ENCODE assay signal across 19 mouse cellular contexts in the genomic region with DNA sequence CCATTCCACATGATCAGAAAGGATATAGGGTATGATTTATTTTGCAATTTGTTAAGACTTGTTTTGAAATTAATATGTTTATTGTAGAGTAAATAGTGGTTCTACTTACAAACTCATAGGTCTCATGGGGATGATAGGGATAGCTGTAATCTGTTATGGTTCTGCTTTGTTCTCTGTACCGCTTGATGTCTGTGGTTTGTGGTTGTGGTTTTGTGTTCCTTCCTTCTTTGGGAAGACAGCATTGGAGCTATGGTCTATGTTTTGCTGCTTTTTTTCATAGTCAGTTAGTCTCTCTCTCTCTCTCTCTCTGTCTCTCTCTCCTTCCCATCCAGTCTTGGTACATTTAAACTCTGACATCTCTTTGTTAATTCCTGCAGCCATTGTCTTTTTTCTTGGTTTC.
DNase-seq lines count a peak whose midpoint lies in the region; ATAC-seq and TF ChIP-seq lines count a peak whose summit lies in the region.
"Had no signal": no experiment of that assay in that cellular context is flagged by ENCODE, and none has a peak within 500 bp of the region (broad histone marks: within the 10 kb centered on the region; RNA-seq: fewer than 3 reads in every experiment).

No protein-coding gene starts in this region.

- TF ChIP-seq EP300 in liver, embryonic 14.5 days (IDR thresholded peaks at IDR 0.05; ENCODE audit: low read depth): no peak
- TF ChIP-seq EP300 in liver, postnatal 0 days (IDR thresholded peaks at IDR 0.05; ENCODE audit: low read depth): no peak

- no peaks in the 10 kb centered on the region for H3K36me3 ChIP-seq in liver, embryonic 14.5 days (replicated peaks; ENCODE audit: control insufficient read depth, insufficient read depth, low read depth)
- no peaks in the 10 kb centered on the region for H3K36me3 ChIP-seq in liver, postnatal 0 days (replicated peaks; ENCODE audit: insufficient read depth, low read length)
- no peaks in the 10 kb centered on the region for H3K36me3 ChIP-seq in midbrain, embryonic 13.5 days
- H3K36me3 ChIP-seq: forebrain, embryonic 12.5 days; heart, embryonic 12.5 days had no signal

- H3K4me3 ChIP-seq in liver, embryonic 14.5 days (ENCODE audit: insufficient read depth in 1 of 2, low read depth in 2 of 2, low read length in 2 of 2): no peak overlapping the region
- H3K4me3 ChIP-seq in liver, postnatal 0 days (ENCODE audit: low read depth, low read length): no peak overlapping the region
- H3K4me3 ChIP-seq in midbrain, embryonic 13.5 days (replicated peaks): no peak overlapping the region
- H3K4me3 ChIP-seq: forebrain, embryonic 12.5 days; gastrocnemius, adult 2 months; heart, embryonic 12.5 days; left cerebral cortex, adult 2 months had no signal

- no peak overlapping the region for H3K27ac ChIP-seq in liver, embryonic 14.5 days
- H3K27ac ChIP-seq in liver, postnatal 0 days (ENCODE audit: low read depth): no peak overlapping the region
- no peak overlapping the region for H3K27ac ChIP-seq in midbrain, embryonic 13.5 days
- H3K27ac ChIP-seq: forebrain, embryonic 12.5 days; gastrocnemius, adult 2 months; hindbrain, embryonic 14.5 days; left cerebral cortex, adult 2 months had no signal

- no peaks in the 10 kb centered on the region for H3K27me3 ChIP-seq in liver, embryonic 14.5 days (ENCODE audit: control insufficient read depth, insufficient read depth, low read length)
- H3K27me3 ChIP-seq in liver, postnatal 0 days (ENCODE audit: insufficient read depth, low read length): no peaks in the 10 kb centered on the region
- H3K27me3 ChIP-seq in midbrain, embryonic 13.5 days: no peaks in the 10 kb centered on the region
- H3K27me3 ChIP-seq: forebrain, embryonic 12.5 days; heart, embryonic 12.5 days had no signal

- intact Hi-C loops in heart, postnatal 10 days (cut with DNase I): no loop called here

- H3K4me2 ChIP-seq in liver, embryonic 14.5 days (ENCODE audit: low read depth): no peak overlapping the region
- no peak overlapping the region for H3K4me2 ChIP-seq in liver, postnatal 0 days (ENCODE audit: low read depth, low read length)
- no peak overlapping the region for H3K4me2 ChIP-seq in midbrain, embryonic 13.5 days (replicated peaks)
- H3K4me2 ChIP-seq: forebrain, embryonic 12.5 days; heart, embryonic 12.5 days; hindbrain, embryonic 14.5 days had no signal

- 11% methylated on average over 1 of the region's 1 CpGs for WGBS in liver, embryonic 14.5 days (ENCODE audit: insufficient replicate concordance)
- WGBS in liver, postnatal 0 days (ENCODE audit: insufficient replicate concordance): 28% methylated on average over 1 of the region's 1 CpGs
- 93% methylated on average over 1 of the region's 1 CpGs for WGBS in midbrain, embryonic 13.5 days

- TF ChIP-seq CTCF in liver, embryonic 14.5 days (IDR thresholded peaks at IDR 0.05; ENCODE audit: low read depth): no peak
- no peak for TF ChIP-seq CTCF in liver, postnatal 0 days (IDR thresholded peaks at IDR 0.05; ENCODE audit: low read depth)

- no peak overlapping the region for H3K9ac ChIP-seq in liver, embryonic 14.5 days (replicated peaks)
- H3K9ac ChIP-seq in liver, postnatal 0 days (replicated peaks): no peak overlapping the region
- H3K9ac ChIP-seq in midbrain, embryonic 13.5 days (replicated peaks): no peak overlapping the region
- H3K9ac ChIP-seq: forebrain, embryonic 12.5 days; heart, embryonic 12.5 days; hindbrain, embryonic 14.5 days had no signal

- H3K9me3 ChIP-seq in liver, embryonic 14.5 days (ENCODE audit: control insufficient read depth, low read length): no peaks in the 10 kb centered on the region
- H3K9me3 ChIP-seq in liver, postnatal 0 days (ENCODE audit: low read length): no peaks in the 10 kb centered on the region
- H3K9me3 ChIP-seq in midbrain, embryonic 13.5 days: no peaks in the 10 kb centered on the region
- H3K9me3 ChIP-seq: forebrain, embryonic 12.5 days; heart, embryonic 12.5 days had no signal

- H3K4me1 ChIP-seq in liver, embryonic 14.5 days (replicated peaks; ENCODE audit: control insufficient read depth in 2 of 2, insufficient read depth in 2 of 2, low read length in 1 of 2): no peaks in the 10 kb centered on the region
- no peaks in the 10 kb centered on the region for H3K4me1 ChIP-seq in liver, postnatal 0 days (ENCODE audit: insufficient read depth)
- H3K4me1 ChIP-seq in midbrain, embryonic 13.5 days (replicated peaks): no peaks in the 10 kb centered on the region
- H3K4me1 ChIP-seq: forebrain, embryonic 12.5 days; heart, embryonic 12.5 days had no signal

- DNase-seq in liver, embryonic 14.5 days (ENCODE audit: low read depth in 3 of 3, low spot score in 3 of 3): peak; percentile 4 to 10 (median 5)
- DNase-seq in liver, postnatal 0 days: no peak
- peak; percentile 14 for DNase-seq in thymus, postnatal 25 days
- DNase-seq in thymus, postnatal 36 days: no peak
- no peak for DNase-seq in heart, postnatal 10 days
- no peak for DNase-seq in embryo, embryonic 10.5 days (ENCODE audit: low spot score)
- DNase-seq: adrenal gland, adult 8-10 months; cerebellum, adult 9-11 months; gastrocnemius, adult 2 months; kidney, postnatal 36 days; left cerebral cortex, postnatal 4 days; lung, adult 2 months had no signal

- ATAC-seq in liver, embryonic 14.5 days (ENCODE audit: insufficient read depth): no peak
- ATAC-seq in liver, postnatal 0 days: no peak
- ATAC-seq in megakaryocyte, adult 5-6 weeks (ENCODE audit: poor library complexity, severe bottlenecking): peak; percentile 98
- no peak for ATAC-seq in midbrain, embryonic 13.5 days
- ATAC-seq: midbrain, embryonic 16.5 days had no signal

Comparison
In these comparisons a context has a peak if more than half of its experiments do, and no peak if none do; other contexts are left out.
1. DNase-seq: peak in liver, embryonic 14.5 days (3 of 3) and thymus, postnatal 25 days (single experiment); none in liver, postnatal 0 days (single experiment), thymus, postnatal 36 days (0 of 2), heart, postnatal 10 days (0 of 2) and embryo, embryonic 10.5 days (single experiment).